Mouse (Mus musculus) stomach, postnatal 0 days (tissue): ENCODE results near the gene Clic4.
"Not testable (repeated sequence)": the region's sequence is repeated elsewhere in the genome, so short reads cannot be mapped to it uniquely, and the experiment has no call there.

Experiments used
- CTCF ChIP-seq: IDR thresholded peaks from 2 replicates; pipeline ENCODE4 v1.5.1; 2016; ENCODE audit warnings: antibody characterized with exemption, low read depth, mild to moderate bottlenecking, moderate library complexity
- EP300 ChIP-seq: optimal IDR thresholded peaks from 2 replicates; pipeline ENCODE3; 2016; ENCODE audit warnings: antibody characterized with exemption

- TF ChIP-seq CTCF, EP300: not testable (repeated sequence)
Observed at GRCm38 (mm10) chr4:135280016-135280415, 7.4 kb upstream of the Clic4 start.
